Mouse (Mus musculus) neural tube, embryonic 13.5 days (tissue): ENCODE data around the gene C1qtnf9. TPM values are rescaled to one million over a fixed set of nuclear protein-coding genes. Genes with fewer than 3 reads are reported as not detected.

Experiments used
- ATAC-seq: fragments of 200-750 bp; cut with Nextera tagmentation; 2 replicates; pipeline ENCODE4 v1.8.0; 2017; ENCODE audit warnings: low read depth, mild to moderate bottlenecking, moderate TSS enrichment, moderate library complexity
- H3K27ac ChIP-seq: fragments of 300-500 bp; sonication (generic); replicated peaks from 2 replicates; pipeline ENCODE4 v1.5.1; 2015; ENCODE audit warnings: moderate library complexity, mild to moderate bottlenecking, inconsistent platforms
- H3K27me3 ChIP-seq: fragments of 300-500 bp; sonication (generic); 2 replicates; pipeline ENCODE4 v1.6.1; 2015; ENCODE audit warnings: mild to moderate bottlenecking, inconsistent platforms
- H3K36me3 ChIP-seq: fragments of 300-500 bp; sonication (generic); 2 replicates; pipeline ENCODE4 v1.6.1; 2015; ENCODE audit warnings: mild to moderate bottlenecking, inconsistent platforms
- H3K4me1 ChIP-seq: fragments of 300-500 bp; sonication (generic); replicated peaks from 2 replicates; pipeline ENCODE4 v1.6.1; 2015; ENCODE audit warnings: inconsistent platforms
- H3K4me2 ChIP-seq: fragments of 300-500 bp; sonication (generic); 2 replicates; pipeline ENCODE4 v1.6.1; 2015; ENCODE audit warnings: inconsistent platforms, mild to moderate bottlenecking, moderate library complexity
- H3K4me3 ChIP-seq: fragments of 300-500 bp; sonication (generic); 2 replicates; pipeline ENCODE4 v1.5.1; 2015; ENCODE audit warnings: mild to moderate bottlenecking, inconsistent platforms
- H3K9ac ChIP-seq: fragments of 300-500 bp; sonication (generic); 2 replicates; pipeline ENCODE4 v1.6.1; 2015; ENCODE audit warnings: moderate library complexity, mild to moderate bottlenecking, inconsistent platforms
- H3K9me3 ChIP-seq: fragments of 300-500 bp; sonication (generic); 2 replicates; pipeline ENCODE4 v1.6.1; 2016; ENCODE audit warnings: inconsistent platforms
- WGBS: fragments of 180-500 bp; shearing (Covaris S2); methylation state at CpG from one replicate; pipeline ENCODE4 v1.1.7; 2015; 5-methylcytosine and 5-hydroxymethylcytosine counted together
- polyA plus RNA-seq: library from polyadenylated mRNA; unstranded; fragments of >200 nt; fragmentation: Nextera tagmentation; extraction: Ambion mirVana; gene quantifications from 2 replicates; pipeline ENCODE4 v1.2.1, GENCODE M21; 2015

C1qtnf9 gene
- polyA plus RNA-seq, 1 experiment from 2014 or later, result 0.10 TPM

DNA sequence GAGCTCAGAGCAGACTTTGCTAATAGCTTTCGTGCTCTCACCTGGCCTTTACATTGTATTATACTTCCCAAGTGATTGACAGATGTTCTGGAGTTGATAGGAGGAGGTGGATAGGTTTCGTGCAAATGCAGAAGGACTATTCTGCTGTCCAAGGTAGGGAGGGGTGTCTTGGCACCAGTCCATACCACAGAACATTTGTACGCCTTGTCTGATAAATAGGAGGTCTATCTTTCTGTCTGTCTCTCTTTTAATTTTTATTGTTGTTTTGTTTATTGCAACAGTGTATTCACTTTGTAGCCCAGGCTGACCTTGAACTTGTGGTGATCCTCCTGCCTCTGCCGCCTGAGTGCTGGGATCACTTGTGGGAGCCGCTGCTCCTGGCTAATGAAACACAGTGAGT lies 29.7 kb downstream of the C1qtnf9 start:
- WGBS, result 95% methylated on average over 5 of the region's 5 CpGs
- Histone ChIP-seq H3K36me3 (peaks cover 39% of the 10 kb centered on the region), H3K9ac (no peak overlapping the region), H3K4me1 (no peaks in the 10 kb centered on the region), H3K27me3 (no peaks in the 10 kb centered on the region), H3K4me3 (no peak overlapping the region), H3K9me3 (no peaks in the 10 kb centered on the region), H3K4me2 (no peak overlapping the region), H3K27ac (no peak overlapping the region)
- no peak for ATAC-seq

DNA sequence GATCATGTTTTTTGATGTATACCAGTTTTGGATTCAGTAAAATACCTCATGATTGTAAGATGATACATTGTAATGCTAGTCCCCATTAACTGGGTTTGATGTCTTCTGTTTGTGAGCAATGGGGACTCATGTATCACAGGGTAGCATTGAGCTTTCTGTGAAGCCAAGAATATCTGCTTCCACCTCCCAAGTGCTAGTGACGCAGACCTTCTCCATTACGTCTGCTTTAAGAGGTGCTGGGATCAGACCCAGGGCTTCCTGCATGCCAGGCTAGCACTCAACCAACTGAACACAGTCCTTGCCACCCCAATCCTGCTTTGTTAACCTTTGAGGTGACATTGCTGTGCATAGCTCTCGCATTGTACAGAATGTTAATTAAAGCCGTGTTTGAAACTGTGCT lies 30.8 kb downstream of the C1qtnf9 start:
- no peaks in the 10 kb centered on the region for H3K4me1 ChIP-seq
- 93% methylated on average over 4 of the region's 4 CpGs for WGBS
- H3K9me3 ChIP-seq, result no peaks in the 10 kb centered on the region
- H3K27me3 ChIP-seq, result no peaks in the 10 kb centered on the region
- H3K36me3 ChIP-seq, result peaks cover 47% of the 10 kb centered on the region
- no peak overlapping the region for H3K4me2 ChIP-seq
- H3K9ac ChIP-seq, result no peak overlapping the region
- H3K4me3 ChIP-seq, result no peak overlapping the region
- no peak for ATAC-seq
- no peak overlapping the region for H3K27ac ChIP-seq

DNA sequence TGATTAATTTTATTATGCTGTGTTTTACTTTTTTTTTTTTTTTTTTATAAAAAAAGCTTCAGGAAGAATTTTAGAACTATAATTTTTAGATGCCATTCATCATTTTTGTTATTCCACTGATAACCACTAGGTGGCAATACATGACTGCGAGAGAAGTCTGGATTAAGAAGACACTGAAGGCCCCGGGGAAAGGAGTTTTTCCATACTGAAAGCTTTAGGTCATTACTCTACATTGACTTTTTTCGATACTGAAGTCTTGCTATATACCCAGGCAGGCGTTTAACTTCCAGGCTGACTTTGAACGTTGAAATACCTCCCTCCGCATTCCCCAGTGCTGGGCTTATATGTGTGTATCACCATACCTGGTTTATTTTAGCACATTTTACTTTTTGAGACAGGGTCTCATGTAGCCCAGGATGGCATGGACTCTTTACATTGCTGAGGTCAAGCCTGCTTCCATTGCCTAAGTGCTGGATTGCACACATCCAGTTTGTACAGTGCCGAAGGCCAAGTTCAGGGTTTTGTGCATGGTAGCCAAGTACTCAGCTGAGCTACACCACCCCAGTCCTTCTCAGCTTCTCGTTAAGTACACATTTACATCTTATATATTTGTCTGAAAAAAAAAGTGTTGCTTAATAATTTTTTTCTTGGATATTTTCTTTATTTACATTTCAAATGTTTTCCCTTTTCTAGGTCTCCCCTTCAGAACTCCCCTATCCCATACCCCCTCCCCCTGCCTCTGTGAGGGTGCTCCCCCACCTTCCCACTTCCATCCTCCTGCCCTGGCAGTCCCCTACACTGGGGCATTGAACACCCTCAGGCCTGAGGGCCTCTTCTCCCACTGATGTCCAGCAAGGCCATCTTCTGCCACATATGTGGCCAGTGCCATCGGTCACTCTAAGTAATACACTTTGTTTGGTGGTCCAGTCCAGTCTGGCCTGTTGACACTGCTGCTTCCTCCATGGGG lies 32.1 kb downstream of the C1qtnf9 start:
- H3K4me2 ChIP-seq, result no peak overlapping the region
- WGBS, result 54% methylated on average over 9 of the region's 9 CpGs
- ATAC-seq, result peak; percentile 56; the same call in 1 of the 2 replicates
- H3K4me1 ChIP-seq, result no peaks in the 10 kb centered on the region
- H3K36me3 ChIP-seq, result peaks cover 57% of the 10 kb centered on the region
- H3K27ac ChIP-seq, result no peak overlapping the region
- H3K4me3 ChIP-seq, result no peak overlapping the region
- no peaks in the 10 kb centered on the region for H3K27me3 ChIP-seq
- no peak overlapping the region for H3K9ac ChIP-seq
- H3K9me3 ChIP-seq, result no peaks in the 10 kb centered on the region

DNA sequence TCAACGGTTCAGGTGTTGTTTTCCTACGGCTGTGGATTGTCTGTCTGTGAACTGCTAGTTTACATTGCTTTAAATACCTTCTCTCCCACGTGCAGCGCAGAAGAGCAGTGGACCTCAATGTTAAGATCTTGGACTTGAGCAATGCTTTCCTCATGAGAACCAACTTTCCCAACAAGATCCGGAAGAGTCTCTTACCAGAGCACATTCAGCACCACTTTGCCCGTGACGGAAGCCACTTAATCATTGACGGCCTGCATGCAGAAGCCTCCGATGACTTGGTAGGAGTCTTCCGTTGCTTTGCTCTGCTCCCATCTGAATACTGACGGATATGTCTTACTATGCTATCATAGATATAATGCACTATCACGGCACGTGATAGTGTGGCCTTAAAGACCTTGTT lies 34.1 kb downstream of the C1qtnf9 start:
- H3K4me3 ChIP-seq, result no peak overlapping the region
- WGBS, result 97% methylated on average over 13 of the region's 13 CpGs
- ATAC-seq, result no peak
- peaks cover 49% of the 10 kb centered on the region for H3K36me3 ChIP-seq
- no peaks in the 10 kb centered on the region for H3K4me1 ChIP-seq
- no peaks in the 10 kb centered on the region for H3K9me3 ChIP-seq
- H3K4me2 ChIP-seq, result no peak overlapping the region
- H3K27me3 ChIP-seq, result no peaks in the 10 kb centered on the region
- no peak overlapping the region for H3K27ac ChIP-seq
- H3K9ac ChIP-seq, result no peak overlapping the region

DNA sequence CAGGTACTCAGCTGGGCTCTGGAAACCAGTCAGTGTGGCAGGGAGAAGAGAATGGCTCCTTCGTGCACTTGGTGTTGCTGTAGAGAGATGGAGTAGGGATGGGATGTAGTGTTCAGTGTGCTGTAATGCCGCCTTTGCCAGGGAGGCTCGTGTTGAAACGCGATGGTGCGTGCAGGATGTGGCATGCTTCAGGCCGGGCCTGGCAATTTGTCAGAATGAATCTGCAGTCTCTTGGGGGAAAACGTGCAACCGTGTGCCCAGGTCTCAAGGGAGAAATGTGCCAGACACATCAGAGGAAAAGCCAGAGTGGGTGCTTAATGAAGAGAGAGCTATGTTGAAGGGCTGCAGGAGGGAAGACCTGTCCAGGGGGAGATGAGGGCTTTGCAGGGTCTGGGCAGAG lies 37.0 kb downstream of the C1qtnf9 start:
- no peak overlapping the region for H3K4me2 ChIP-seq
- no peaks in the 10 kb centered on the region for H3K4me1 ChIP-seq
- peaks cover 35% of the 10 kb centered on the region for H3K36me3 ChIP-seq
- H3K9ac ChIP-seq, result no peak overlapping the region
- H3K4me3 ChIP-seq, result no peak overlapping the region
- no peaks in the 10 kb centered on the region for H3K9me3 ChIP-seq
- H3K27ac ChIP-seq, result no peak overlapping the region
- WGBS, result 90% methylated on average over 9 of the region's 9 CpGs
- H3K27me3 ChIP-seq, result no peaks in the 10 kb centered on the region
- no peak for ATAC-seq

DNA sequence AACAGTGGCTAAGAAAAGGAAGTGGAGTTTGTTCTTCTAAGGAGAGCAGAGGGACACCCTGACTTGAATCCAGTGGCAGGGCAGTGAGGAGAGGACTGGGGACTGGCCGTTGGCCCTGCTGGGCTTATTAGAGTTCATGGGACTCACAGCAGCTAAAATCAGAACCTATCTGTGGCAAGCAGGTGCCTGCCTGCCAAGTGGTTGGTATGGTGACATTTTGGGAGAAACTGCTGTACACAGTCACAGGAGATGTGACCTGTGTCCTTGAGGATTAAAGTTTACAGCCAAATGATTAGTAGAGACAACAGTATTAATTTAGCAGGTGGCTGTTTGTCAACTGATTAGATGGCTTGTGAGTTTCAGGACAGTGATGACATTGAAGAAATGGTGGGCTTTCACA lies 37.9 kb downstream of the C1qtnf9 start:
- peaks cover 35% of the 10 kb centered on the region for H3K36me3 ChIP-seq
- no peaks in the 10 kb centered on the region for H3K27me3 ChIP-seq
- no peak overlapping the region for H3K9ac ChIP-seq
- H3K4me3 ChIP-seq, result no peak overlapping the region
- no peak overlapping the region for H3K4me2 ChIP-seq
- no peak overlapping the region for H3K27ac ChIP-seq
- WGBS, result 92% methylated on average over 1 of the region's 1 CpGs
- H3K4me1 ChIP-seq, result no peaks in the 10 kb centered on the region
- no peaks in the 10 kb centered on the region for H3K9me3 ChIP-seq
- ATAC-seq, result no peak

DNA sequence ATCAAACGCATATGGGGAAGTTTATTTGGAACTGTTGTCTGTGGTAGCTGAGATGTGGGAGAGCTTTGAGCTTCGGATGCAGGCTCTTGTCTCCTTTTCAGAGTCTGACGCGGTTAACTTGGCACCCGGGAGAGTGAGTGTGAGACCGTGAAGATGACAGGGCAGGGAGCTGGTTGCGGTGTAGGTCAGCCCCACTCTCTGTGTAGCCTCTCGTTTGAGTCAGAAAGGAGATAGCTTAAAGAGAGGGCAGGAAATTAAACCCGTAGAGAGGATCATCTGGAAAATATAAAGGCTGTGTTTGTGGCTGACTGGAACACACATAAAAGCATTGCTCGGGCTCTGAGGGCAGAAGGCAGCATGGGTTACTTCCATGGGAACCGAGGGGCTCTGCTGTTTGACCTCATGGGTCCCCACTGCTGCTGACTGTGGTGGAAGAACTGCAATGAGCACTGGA lies 39.0 kb downstream of the C1qtnf9 start:
- Histone ChIP-seq H3K4me2 (no peak overlapping the region), H3K36me3 (peaks cover 32% of the 10 kb centered on the region), H3K27ac (no peak overlapping the region), H3K4me1 (no peaks in the 10 kb centered on the region), H3K27me3 (no peaks in the 10 kb centered on the region), H3K4me3 (no peak overlapping the region), H3K9ac (no peak overlapping the region), H3K9me3 (no peaks in the 10 kb centered on the region)
- no peak for ATAC-seq
- WGBS, result 73% methylated on average over 11 of the region's 11 CpGs

DNA sequence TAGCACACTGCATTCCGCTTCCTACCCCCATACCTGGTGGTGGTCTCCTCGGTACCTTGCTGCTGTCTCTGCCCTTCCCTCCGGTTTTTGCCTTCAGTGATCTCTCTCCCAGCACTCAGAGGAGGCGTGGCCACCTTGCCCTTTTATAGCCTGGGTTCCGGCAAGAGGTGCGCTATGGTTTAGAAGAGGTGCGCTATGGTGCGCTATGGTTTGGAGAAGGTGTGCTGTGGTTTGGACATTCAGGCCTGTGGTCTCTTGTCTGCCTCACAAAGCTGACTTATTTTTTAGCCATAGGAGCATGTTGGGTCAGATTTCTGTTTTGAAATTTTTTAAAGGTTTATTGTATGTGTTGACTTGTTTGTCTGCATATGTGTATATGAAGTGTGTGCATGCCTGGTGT lies 41.9 kb downstream of the C1qtnf9 start:
- no peak overlapping the region for H3K27ac ChIP-seq
- H3K9ac ChIP-seq, result no peak overlapping the region
- H3K9me3 ChIP-seq, result no peaks in the 10 kb centered on the region
- H3K27me3 ChIP-seq, result no peaks in the 10 kb centered on the region
- WGBS, result 87% methylated on average over 8 of the region's 8 CpGs
- H3K4me2 ChIP-seq, result no peak overlapping the region
- H3K36me3 ChIP-seq, result peaks cover 13% of the 10 kb centered on the region
- no peak overlapping the region for H3K4me3 ChIP-seq
- no peaks in the 10 kb centered on the region for H3K4me1 ChIP-seq
- no peak for ATAC-seq

DNA sequence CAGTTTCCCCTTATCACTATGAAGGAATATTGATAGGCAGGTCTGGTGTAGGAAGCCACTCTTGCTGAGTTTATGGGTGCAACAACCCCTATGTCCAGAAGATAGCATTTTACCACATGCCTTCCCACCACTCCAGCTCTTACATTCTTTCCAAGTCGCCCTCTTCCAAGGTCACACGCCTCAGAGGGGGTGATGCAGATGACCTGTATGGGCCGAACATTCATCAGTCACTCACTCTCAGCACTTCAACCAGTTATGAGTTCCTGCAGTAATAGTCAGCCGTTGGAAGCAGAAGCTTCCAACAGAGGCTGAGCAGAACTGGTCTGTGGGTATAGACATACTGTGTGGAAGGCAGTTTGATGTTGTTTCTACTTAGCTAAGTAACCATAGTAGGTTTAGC lies 43.6 kb downstream of the C1qtnf9 start:
- ATAC-seq, result no peak

DNA sequence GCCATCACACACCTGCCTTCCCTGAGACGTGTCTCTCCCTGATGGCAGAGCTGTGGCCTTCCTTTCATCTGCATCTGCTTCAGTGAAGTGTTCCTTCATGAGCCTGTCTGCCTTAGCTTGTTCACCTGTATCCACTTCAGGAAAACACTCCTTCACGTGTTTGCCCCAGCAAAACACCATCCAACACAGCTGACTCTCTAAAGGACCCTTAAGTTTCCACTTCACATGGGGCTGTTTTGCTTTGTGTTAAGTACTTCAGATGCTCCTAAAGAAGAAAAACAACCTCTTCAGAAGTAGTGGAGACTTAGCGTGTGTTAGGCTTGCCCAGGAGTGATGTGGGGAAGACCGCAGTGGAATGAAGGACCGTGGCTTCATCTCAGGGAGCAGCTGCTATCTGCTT lies 47.2 kb downstream of the C1qtnf9 start:
- Histone ChIP-seq H3K36me3 (peaks cover 19% of the 10 kb centered on the region), H3K27ac (no peak overlapping the region), H3K4me1 (no peaks in the 10 kb centered on the region), H3K4me2 (no peak overlapping the region), H3K9me3 (no peaks in the 10 kb centered on the region), H3K4me3 (no peak overlapping the region), H3K9ac (no peak overlapping the region), H3K27me3 (no peaks in the 10 kb centered on the region)
- ATAC-seq, result no peak
- 90% methylated on average over 5 of the region's 5 CpGs for WGBS

More for the DNA sequence above, 43.6 kb downstream of the C1qtnf9 start:
- Histone ChIP-seq H3K9me3 (no peaks in the 10 kb centered on the region), H3K4me1 (no peaks in the 10 kb centered on the region), H3K27ac (no peak overlapping the region), H3K27me3 (no peaks in the 10 kb centered on the region), H3K4me3 (no peak overlapping the region), H3K36me3 (peaks cover 19% of the 10 kb centered on the region), H3K9ac (no peak overlapping the region), H3K4me2 (no peak overlapping the region)
- 95% methylated on average over 4 of the region's 4 CpGs for WGBS

DNA sequence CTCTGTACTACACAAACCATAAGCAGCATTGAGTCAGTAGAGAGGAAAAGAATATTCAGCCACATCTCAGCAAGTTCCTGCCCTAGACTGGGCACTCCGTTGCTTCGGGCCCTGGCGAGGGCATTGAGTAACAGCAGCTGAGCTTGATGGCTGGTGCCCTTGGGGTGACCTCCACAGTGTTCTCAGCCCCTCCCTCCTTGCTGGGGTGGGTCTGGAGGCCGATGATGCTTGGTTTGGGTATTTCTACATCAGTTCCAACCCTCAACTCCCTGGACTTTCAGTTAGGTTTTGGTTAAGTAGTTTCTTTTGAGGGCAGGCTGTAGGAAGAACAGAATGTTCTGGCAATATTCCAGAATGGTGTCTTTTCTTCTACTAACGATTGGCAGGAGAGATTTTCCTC lies 50.1 kb downstream of the C1qtnf9 start:
- Histone ChIP-seq H3K36me3 (peaks cover 14% of the 10 kb centered on the region), H3K4me2 (no peak overlapping the region), H3K9me3 (no peaks in the 10 kb centered on the region), H3K9ac (no peak overlapping the region), H3K27ac (no peak overlapping the region), H3K4me3 (no peak overlapping the region), H3K27me3 (no peaks in the 10 kb centered on the region), H3K4me1 (no peaks in the 10 kb centered on the region)
- no peak for ATAC-seq
- WGBS, result 87% methylated on average over 5 of the region's 5 CpGs

DNA sequence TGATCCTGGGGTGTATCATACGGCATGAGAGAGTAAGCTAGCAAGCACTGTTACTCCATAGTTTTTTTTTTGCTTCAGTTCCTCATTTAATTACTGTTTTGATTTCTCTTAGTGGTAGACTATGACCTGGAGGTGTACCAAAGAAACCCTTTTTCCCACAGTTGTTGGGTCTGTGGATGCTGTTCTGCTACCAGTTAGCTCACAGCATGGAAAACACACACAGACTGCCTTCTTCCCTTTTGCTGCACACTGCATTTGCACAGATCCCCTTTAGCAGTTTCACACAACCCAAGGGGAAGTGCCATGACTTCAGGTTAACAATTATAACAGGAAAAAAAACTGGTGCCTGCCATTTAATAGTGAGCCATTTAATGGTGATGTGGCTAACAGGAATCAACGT lies 62.2 kb downstream of the C1qtnf9 start:
- H3K4me3 ChIP-seq, result no peak overlapping the region
- 86% methylated on average over 2 of the region's 2 CpGs for WGBS
- no peak overlapping the region for H3K4me2 ChIP-seq
- H3K9ac ChIP-seq, result no peak overlapping the region
- peaks cover 9% of the 10 kb centered on the region for H3K9me3 ChIP-seq
- peaks cover 43% of the 10 kb centered on the region for H3K36me3 ChIP-seq
- H3K27ac ChIP-seq, result no peak overlapping the region
- H3K27me3 ChIP-seq, result no peaks in the 10 kb centered on the region
- H3K4me1 ChIP-seq, result no peaks in the 10 kb centered on the region
- ATAC-seq, result no peak
